Mouse (Mus musculus) embryonic fibroblast, embryonic 13.5 days (primary cell): Measurements from ENCODE around the gene Smim24.

Experiments
- CTCF ChIP-seq: IDR thresholded peaks from 2 replicates; pipeline ENCODE4 v1.5.1; 2011; ENCODE audit warnings: mild to moderate bottlenecking, control low read depth, low read length, moderate library complexity, borderline replicate concordance; ENCODE audit not compliant: insufficient read depth
- POLR2A ChIP-seq: IDR thresholded peaks from 2 replicates; pipeline ENCODE4 v1.6.1; 2011; ENCODE audit warnings: low read depth, mild to moderate bottlenecking, control low read depth, low read length, moderate library complexity

- no peak for TF ChIP-seq CTCF
- TF ChIP-seq POLR2A: no peak
Observed at GRCm38 (mm10) chr10:81399296-81399695, 6.4 kb downstream of the Smim24 start.
